Mouse (Mus musculus) lung, embryonic 16.5 days (tissue): Measurements from ENCODE around the gene Ak1. TPM values are rescaled to one million over a fixed set of nuclear protein-coding genes. Genes with fewer than 3 reads are reported as not detected.

Experiments
- ATAC-seq: fragments of 200-750 bp; cut with Nextera tagmentation; 2 replicates; pipeline ENCODE4 v1.8.0; 2017; ENCODE audit warnings: low read depth, mild to moderate bottlenecking, moderate library complexity
- H3K27ac ChIP-seq: fragments of 300-500 bp; sonication (generic); 2 replicates; pipeline ENCODE4 v1.5.1; 2014; ENCODE audit warnings: mild to moderate bottlenecking, control low read depth, low read length
- H3K27me3 ChIP-seq: fragments of 300-500 bp; sonication (generic); 2 replicates; pipeline ENCODE4 v1.6.1; 2014; ENCODE audit warnings: low read depth, low read length, mixed read lengths; ENCODE audit not compliant: control insufficient read depth, insufficient read depth
- H3K36me3 ChIP-seq: fragments of 300-500 bp; sonication (generic); 2 replicates; pipeline ENCODE4 v1.6.1; 2014; ENCODE audit warnings: low read length; ENCODE audit not compliant: control insufficient read depth, insufficient read depth
- H3K4me1 ChIP-seq: fragments of 300-500 bp; sonication (generic); replicated peaks from 2 replicates; pipeline ENCODE4 v1.6.1; 2014; ENCODE audit warnings: low read length, mixed read lengths; ENCODE audit not compliant: control insufficient read depth, insufficient read depth
- H3K4me2 ChIP-seq: fragments of 300-500 bp; sonication (generic); 2 replicates; pipeline ENCODE4 v1.6.1; 2014; ENCODE audit warnings: low read depth, low read length, control low read depth
- H3K4me3 ChIP-seq: fragments of 300-500 bp; sonication (generic); 2 replicates; pipeline ENCODE4 v1.5.1; 2014; ENCODE audit warnings: mild to moderate bottlenecking, low read length, control low read depth
- H3K9ac ChIP-seq: fragments of 300-500 bp; sonication (generic); 2 replicates; pipeline ENCODE4 v1.6.1; 2014; ENCODE audit warnings: low read length, control low read depth
- H3K9me3 ChIP-seq: fragments of 300-500 bp; sonication (generic); 2 replicates; pipeline ENCODE4 v1.6.1; 2016; ENCODE audit warnings: low read length; ENCODE audit not compliant: control insufficient read depth
- WGBS: fragments of 180-500 bp; shearing (Covaris S2); extraction: QIAGEN DNeasy Blood & Tissue Kit; methylation state at CpG from one replicate; pipeline ENCODE4 v1.1.7; 2014; 5-methylcytosine and 5-hydroxymethylcytosine counted together
- polyA plus RNA-seq: library from polyadenylated mRNA; unstranded; fragments of >200 nt; fragmentation: Nextera tagmentation; extraction: Ambion mirVana; gene quantifications from 2 replicates; pipeline ENCODE4 v1.2.1, GENCODE M21; 2015

Gene Ak1
- polyA plus RNA-seq, 1 experiment from 2014 or later, result 67.2 TPM

- Histone ChIP-seq H3K4me2 (peak overlapping the region; percentile 69), H3K9me3 (no peaks in the 10 kb centered on the region), H3K4me3 (peak overlapping the region; percentile 38), H3K27me3 (peaks cover 13% of the 10 kb centered on the region; the same call in 1 of the 2 replicates), H3K4me1 (peaks cover 21% of the 10 kb centered on the region), H3K9ac (peak overlapping the region; percentile 27), H3K36me3 (no peaks in the 10 kb centered on the region), H3K27ac (no peak overlapping the region)
- WGBS, result 10% methylated on average over 37 of the region's 37 CpGs
- ATAC-seq, result peak; percentile 61
Observed at GRCm38 (mm10) chr2:32582830-32583799, 38.4 kb upstream of the Ak1 start.

- H3K9ac ChIP-seq, result no peak overlapping the region
- no peak overlapping the region for H3K4me3 ChIP-seq
- H3K27me3 ChIP-seq, result no peaks in the 10 kb centered on the region
- H3K9me3 ChIP-seq, result no peaks in the 10 kb centered on the region
- no peaks in the 10 kb centered on the region for H3K36me3 ChIP-seq
- no peak overlapping the region for H3K4me2 ChIP-seq
- WGBS, result 79% methylated on average over 7 of the region's 7 CpGs
- H3K27ac ChIP-seq, result no peak overlapping the region
- ATAC-seq, result no peak
- H3K4me1 ChIP-seq, result peaks cover 32% of the 10 kb centered on the region
Observed at GRCm38 (mm10) chr2:32585149-32585714, 36.3 kb upstream of the Ak1 start.

GRCm38 (mm10) chr2:32586871-32587351, 34.6 kb upstream of the Ak1 start, which contains the start of gene St6galnac4:
Gene St6galnac4 (plus strand): TSS chr2:32587095.
- H3K9ac ChIP-seq, result peak within 1 kb of the TSS; percentile 69
- peak within 1 kb of the TSS; percentile 64 for H3K4me3 ChIP-seq
- peak within 1 kb of the TSS; percentile 53 for H3K27ac ChIP-seq
- ATAC-seq, result peak; percentile 95
- no peaks in the 10 kb centered on the region for H3K36me3 ChIP-seq
- H3K27me3 ChIP-seq, result no peaks in the 10 kb centered on the region
- H3K4me2 ChIP-seq, result peak within 1 kb of the TSS; percentile 77
- peaks cover 41% of the 10 kb centered on the region for H3K4me1 ChIP-seq
- 0% methylated on average over 36 of the region's 38 CpGs for WGBS
- H3K9me3 ChIP-seq, result no peaks in the 10 kb centered on the region

- Histone ChIP-seq H3K4me3 (peak overlapping the region; percentile 64), H3K9ac (peak overlapping the region; percentile 69), H3K4me1 (peaks cover 43% of the 10 kb centered on the region), H3K4me2 (peak overlapping the region; percentile 77), H3K27me3 (no peaks in the 10 kb centered on the region), H3K27ac (peak overlapping the region; percentile 53), H3K9me3 (no peaks in the 10 kb centered on the region), H3K36me3 (no peaks in the 10 kb centered on the region)
- 25% methylated on average over 9 of the region's 9 CpGs for WGBS
- no peak for ATAC-seq
Observed at GRCm38 (mm10) chr2:32587731-32588321, 33.7 kb upstream of the Ak1 start.

GRCm38 (mm10) chr2:32589213-32589795, 32.3 kb upstream of the Ak1 start:
- H3K4me2 ChIP-seq, result no peak overlapping the region
- no peak overlapping the region for H3K27ac ChIP-seq
- 0 out of 2 replicates have a peak overlapping the region, but pooled peaks have one; percentile 17 for H3K9ac ChIP-seq
- H3K27me3 ChIP-seq, result no peaks in the 10 kb centered on the region
- no peak overlapping the region for H3K4me3 ChIP-seq
- ATAC-seq, result no peak
- WGBS, result 41% methylated on average over 11 of the region's 11 CpGs
- peaks cover 38% of the 10 kb centered on the region for H3K4me1 ChIP-seq
- peaks cover 3% of the 10 kb centered on the region for H3K36me3 ChIP-seq
- no peaks in the 10 kb centered on the region for H3K9me3 ChIP-seq

- Histone ChIP-seq H3K27me3 (no peaks in the 10 kb centered on the region), H3K9me3 (no peaks in the 10 kb centered on the region), H3K4me3 (no peak overlapping the region), H3K9ac (no peak overlapping the region), H3K27ac (no peak overlapping the region), H3K4me2 (no peak overlapping the region), H3K4me1 (peaks cover 38% of the 10 kb centered on the region), H3K36me3 (peaks cover 4% of the 10 kb centered on the region)
- 62% methylated on average over 10 of the region's 10 CpGs for WGBS
- ATAC-seq, result no peak
Observed at GRCm38 (mm10) chr2:32590224-32590623, 31.3 kb upstream of the Ak1 start.

- Histone ChIP-seq H3K4me3 (no peak overlapping the region), H3K4me2 (no peak overlapping the region), H3K36me3 (peaks cover 4% of the 10 kb centered on the region), H3K27me3 (no peaks in the 10 kb centered on the region), H3K9ac (no peak overlapping the region), H3K9me3 (no peaks in the 10 kb centered on the region), H3K27ac (no peak overlapping the region), H3K4me1 (peaks cover 37% of the 10 kb centered on the region)
- WGBS, result 57% methylated on average over 6 of the region's 6 CpGs
- ATAC-seq, result no peak
Observed at GRCm38 (mm10) chr2:32591249-32591648, 30.3 kb upstream of the Ak1 start.

GRCm38 (mm10) chr2:32596725-32597124, 24.8 kb upstream of the Ak1 start:
- 89% methylated on average over 13 of the region's 13 CpGs for WGBS
- ATAC-seq, result no peak
- H3K9me3 ChIP-seq, result no peaks in the 10 kb centered on the region
- H3K36me3 ChIP-seq, result peaks cover 9% of the 10 kb centered on the region
- no peaks in the 10 kb centered on the region for H3K27me3 ChIP-seq
- H3K27ac ChIP-seq, result no peak overlapping the region
- peaks cover 6% of the 10 kb centered on the region; the same call in 1 of the 2 replicates for H3K4me1 ChIP-seq
- no peak overlapping the region for H3K9ac ChIP-seq
- H3K4me2 ChIP-seq, result no peak overlapping the region
- H3K4me3 ChIP-seq, result no peak overlapping the region
